Mouse (Mus musculus) midbrain, embryonic 15.5 days (tissue): ENCODE data around the gene Npnt. TPM values are rescaled to one million over a fixed set of nuclear protein-coding genes. Genes with fewer than 3 reads are reported as not detected.

Experiments used
- ATAC-seq: fragments of 200-750 bp; cut with Nextera tagmentation; replicated peaks from 2 replicates; pipeline ENCODE4 v1.8.0; 2017; ENCODE audit warnings: moderate TSS enrichment
- H3K27ac ChIP-seq: fragments of 300-500 bp; sonication (generic); 2 replicates; pipeline ENCODE4 v1.5.1; 2015; ENCODE audit warnings: mild to moderate bottlenecking, inconsistent platforms
- H3K27me3 ChIP-seq: fragments of 300-500 bp; sonication (generic); replicated peaks from 2 replicates; pipeline ENCODE4 v1.6.1; 2015; ENCODE audit warnings: inconsistent platforms
- H3K36me3 ChIP-seq: fragments of 300-500 bp; sonication (generic); replicated peaks from 2 replicates; pipeline ENCODE4 v1.6.1; 2015; ENCODE audit warnings: inconsistent platforms
- H3K4me1 ChIP-seq: fragments of 300-500 bp; sonication (generic); 2 replicates; pipeline ENCODE4 v1.6.1; 2015; ENCODE audit warnings: inconsistent platforms
- H3K4me2 ChIP-seq: fragments of 300-500 bp; sonication (generic); 2 replicates; pipeline ENCODE4 v1.6.1; 2015; ENCODE audit warnings: inconsistent platforms, mild to moderate bottlenecking, moderate library complexity
- H3K4me3 ChIP-seq: fragments of 300-500 bp; sonication (generic); 2 replicates; pipeline ENCODE4 v1.5.1; 2015; ENCODE audit warnings: mild to moderate bottlenecking, inconsistent platforms
- H3K9ac ChIP-seq: fragments of 300-500 bp; sonication (generic); 2 replicates; pipeline ENCODE4 v1.6.1; 2015; ENCODE audit warnings: mild to moderate bottlenecking, inconsistent platforms
- H3K9me3 ChIP-seq: fragments of 300-500 bp; sonication (generic); 2 replicates; pipeline ENCODE4 v1.6.1; 2016; ENCODE audit warnings: inconsistent platforms
- WGBS: fragments of 180-500 bp; shearing (Covaris S2); methylation state at CpG from one replicate; pipeline ENCODE4 v1.1.7; 2015; ENCODE audit warnings: mixed read lengths; 5-methylcytosine and 5-hydroxymethylcytosine counted together
- polyA plus RNA-seq: library from polyadenylated mRNA; unstranded; fragments of >200 nt; fragmentation: Nextera tagmentation; extraction: Ambion mirVana; gene quantifications from 2 replicates; pipeline ENCODE4 v1.2.1, GENCODE M21; 2015

Gene Npnt
- 24.2 and 27.5 TPM in 2 replicates for polyA plus RNA-seq

DNA sequence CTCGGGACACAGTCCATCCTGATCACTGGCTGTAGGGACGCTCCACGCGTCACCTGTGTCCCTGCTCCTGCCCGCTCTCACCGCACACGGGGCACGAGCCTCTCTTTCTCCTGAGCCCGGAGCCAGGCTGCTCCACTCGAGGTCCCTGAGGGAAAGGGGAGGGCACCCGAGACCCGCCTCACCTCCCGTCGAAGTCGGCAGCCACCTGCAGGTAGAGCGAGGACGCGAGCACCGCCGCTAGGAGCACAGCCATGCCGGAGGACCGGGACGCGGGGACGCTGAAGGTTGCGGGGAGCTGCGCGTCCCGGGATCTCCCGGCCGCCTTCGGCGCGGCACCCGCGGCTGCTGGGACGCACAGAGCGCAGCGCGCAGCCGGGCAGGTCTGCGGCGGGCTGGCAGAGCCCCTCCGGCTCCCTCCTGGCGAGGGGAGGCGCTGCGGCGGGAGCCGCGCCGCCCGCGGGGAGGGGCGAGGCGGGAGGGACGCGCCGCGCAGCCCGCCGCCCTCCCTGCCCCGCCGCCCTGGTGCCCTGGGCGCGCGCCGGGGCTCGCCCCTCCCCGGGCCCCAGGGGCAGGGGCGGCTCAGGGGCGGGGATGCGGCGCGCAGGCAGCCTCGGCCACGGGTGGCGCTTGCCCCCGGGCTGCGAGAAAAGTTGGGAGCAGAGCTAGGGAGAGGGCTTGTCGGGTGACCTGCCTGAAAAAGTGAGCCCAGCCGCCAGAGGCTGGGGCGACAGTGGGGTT lies at the start of gene Npnt:
TSS of gene Npnt (minus strand) at position 501 of the 738 bp plus-strand sequence.
- Histone ChIP-seq H3K36me3 (no peaks in the 10 kb centered on the region), H3K9me3 (no peaks in the 10 kb centered on the region), H3K27me3 (no peaks in the 10 kb centered on the region; the same call in 1 of the 2 replicates), H3K4me3 (peak within 1 kb of the TSS; percentile 69), H3K4me1 (peaks cover 14% of the 10 kb centered on the region), H3K27ac (peak within 1 kb of the TSS; percentile 13; the same call in 1 of the 2 replicates), H3K4me2 (peak within 1 kb of the TSS; percentile 93), H3K9ac (peak within 1 kb of the TSS; percentile 53)
- peak; percentile 90 for ATAC-seq
- under 1% methylated on average over 72 of the region's 82 CpGs for WGBS

DNA sequence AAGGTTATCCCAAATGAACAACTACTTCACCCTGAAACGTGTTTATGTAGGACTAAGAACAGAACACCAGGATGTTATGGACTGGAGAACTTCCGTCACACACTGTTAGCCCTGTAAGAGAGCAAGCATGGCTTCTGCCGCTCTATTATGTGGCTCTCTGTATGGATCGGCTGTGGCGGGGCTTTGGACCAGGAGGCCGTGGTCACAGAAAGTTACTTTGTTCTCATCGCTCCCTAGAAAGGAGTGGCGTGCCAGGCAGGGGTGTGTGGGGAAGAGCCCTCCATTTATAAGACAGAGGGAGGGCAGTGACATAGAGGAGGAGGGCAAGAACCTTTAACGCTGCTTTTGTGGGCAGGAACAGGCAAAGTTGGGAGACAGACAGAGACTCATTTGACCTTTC lies 46.2 kb upstream of the Npnt start:
- WGBS = 71% methylated on average over 9 of the region's 9 CpGs
- Histone ChIP-seq H3K27me3 (no peaks in the 10 kb centered on the region), H3K4me2 (no peak overlapping the region), H3K9ac (no peak overlapping the region), H3K9me3 (no peaks in the 10 kb centered on the region), H3K4me3 (no peak overlapping the region), H3K4me1 (no peaks in the 10 kb centered on the region), H3K27ac (no peak overlapping the region), H3K36me3 (no peaks in the 10 kb centered on the region)
- no peak for ATAC-seq

DNA sequence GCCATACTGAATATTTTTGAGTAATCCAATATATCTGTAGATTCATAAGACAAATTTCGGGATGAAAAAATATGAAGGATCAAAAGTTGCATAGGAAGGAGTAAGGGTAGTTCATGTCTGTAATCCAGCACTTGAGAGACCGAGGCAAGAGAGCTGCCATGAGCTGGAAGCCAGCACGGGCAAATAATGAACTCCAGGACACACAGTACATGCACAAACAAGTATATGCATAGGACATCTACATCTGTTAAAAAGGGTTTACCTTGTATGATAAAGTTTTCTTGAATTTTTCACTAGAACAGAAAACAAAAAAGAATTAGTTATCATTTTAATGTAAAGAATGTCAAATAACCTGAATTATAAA lies 45.8 kb upstream of the Npnt start:
- no peak for ATAC-seq
- Histone ChIP-seq H3K27ac (no peak overlapping the region), H3K4me3 (no peak overlapping the region), H3K9ac (no peak overlapping the region), H3K4me1 (no peaks in the 10 kb centered on the region), H3K4me2 (no peak overlapping the region), H3K9me3 (no peaks in the 10 kb centered on the region), H3K27me3 (no peaks in the 10 kb centered on the region), H3K36me3 (no peaks in the 10 kb centered on the region)
- 94% methylated on average over 3 of the region's 3 CpGs for WGBS

DNA sequence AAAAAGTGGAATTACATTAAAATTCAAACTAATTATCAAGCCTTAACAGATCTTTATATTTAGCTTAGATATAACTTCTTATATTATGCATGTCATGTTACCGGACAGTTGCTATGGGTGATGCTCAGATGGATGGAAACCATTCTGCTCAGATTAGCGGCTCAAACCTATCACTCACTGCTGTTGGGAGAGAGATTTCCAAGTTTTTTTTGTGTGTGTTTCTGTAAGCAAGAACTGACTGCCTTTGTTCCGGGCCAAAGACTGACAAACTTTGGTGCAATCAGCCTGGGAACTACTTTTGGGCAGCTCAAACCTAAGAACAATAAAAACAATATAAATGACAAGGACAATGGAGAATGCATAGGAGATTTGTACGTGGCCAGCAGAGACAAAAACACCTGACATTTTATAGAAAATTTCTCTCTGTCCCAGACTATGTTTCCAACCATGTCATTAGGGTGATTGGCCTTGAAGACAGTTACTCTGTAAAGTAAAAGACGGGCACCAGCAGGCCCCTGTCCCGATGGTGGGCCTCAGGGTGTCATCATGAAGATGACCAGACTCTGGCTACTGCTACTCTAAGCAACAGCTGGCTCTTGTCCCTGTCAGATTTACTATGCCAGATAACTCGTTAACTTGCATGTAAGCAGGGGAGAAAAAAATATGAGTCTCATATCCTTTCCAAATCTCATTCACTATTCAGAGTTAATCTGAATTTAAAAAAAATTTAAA lies 45.2 kb upstream of the Npnt start:
- Histone ChIP-seq H3K9me3 (no peaks in the 10 kb centered on the region), H3K9ac (no peak overlapping the region), H3K36me3 (no peaks in the 10 kb centered on the region), H3K27me3 (no peaks in the 10 kb centered on the region), H3K4me3 (no peak overlapping the region), H3K4me2 (no peak overlapping the region), H3K4me1 (no peaks in the 10 kb centered on the region), H3K27ac (no peak overlapping the region)
- no peak for ATAC-seq
- WGBS = 78% methylated on average over 7 of the region's 7 CpGs

DNA sequence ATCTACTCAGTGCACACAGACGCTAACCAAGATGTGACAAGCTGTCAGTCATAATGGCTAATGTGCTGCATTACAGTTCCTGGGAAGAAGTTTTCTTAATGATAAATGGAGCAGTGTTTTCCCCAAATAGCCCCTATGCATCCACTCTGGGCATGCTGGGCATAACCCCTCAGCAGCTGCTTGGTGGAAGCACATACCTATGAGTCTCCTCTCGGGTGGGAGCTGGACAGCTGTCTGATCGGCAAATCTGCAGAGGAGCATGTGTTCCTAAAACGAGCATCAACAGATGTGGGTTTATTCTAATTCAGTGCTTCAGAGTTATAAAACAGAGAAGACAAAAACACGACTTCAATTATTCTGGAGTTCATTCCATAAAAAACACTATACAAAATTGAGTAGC lies 36.1 kb upstream of the Npnt start:
- WGBS = 88% methylated on average over 5 of the region's 5 CpGs
- Histone ChIP-seq H3K27me3 (no peaks in the 10 kb centered on the region), H3K27ac (no peak overlapping the region), H3K36me3 (no peaks in the 10 kb centered on the region), H3K4me1 (no peaks in the 10 kb centered on the region), H3K9me3 (no peaks in the 10 kb centered on the region), H3K4me2 (no peak overlapping the region), H3K4me3 (no peak overlapping the region), H3K9ac (no peak overlapping the region)
- no peak for ATAC-seq

DNA sequence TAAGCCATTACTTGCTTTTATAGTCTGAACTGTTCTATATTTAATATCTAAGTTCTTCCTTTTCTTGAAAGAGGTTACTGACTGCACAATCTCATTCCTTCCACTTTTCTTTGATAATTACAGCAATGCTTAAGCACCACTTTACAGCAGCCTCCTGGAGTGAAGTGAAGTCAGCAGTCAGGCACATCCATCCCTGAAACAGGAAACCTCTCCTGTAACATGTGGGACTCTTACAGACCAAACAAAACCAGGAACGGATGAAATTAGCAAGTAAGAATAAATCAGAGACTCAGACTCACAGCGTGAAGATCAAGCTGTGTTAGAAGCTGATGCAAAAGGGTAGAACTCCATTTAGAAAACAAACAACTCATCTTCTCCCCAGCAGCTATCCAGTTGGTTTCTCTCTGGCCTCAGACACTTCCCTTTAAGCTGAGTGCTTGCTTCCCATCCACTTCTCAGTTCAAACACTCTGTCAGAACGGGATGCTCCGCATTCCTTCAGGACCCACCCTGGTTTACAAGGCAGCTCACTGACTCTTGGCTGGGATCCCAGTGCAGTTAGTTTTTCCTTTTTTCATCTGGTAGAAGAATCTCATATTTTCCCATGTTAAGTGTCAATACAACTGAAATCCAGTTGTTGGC lies 33.9 kb upstream of the Npnt start:
- H3K4me3 ChIP-seq = no peak overlapping the region
- no peak overlapping the region for H3K27ac ChIP-seq
- no peaks in the 10 kb centered on the region for H3K36me3 ChIP-seq
- no peaks in the 10 kb centered on the region for H3K9me3 ChIP-seq
- no peak overlapping the region for H3K4me2 ChIP-seq
- H3K9ac ChIP-seq = no peak overlapping the region
- H3K4me1 ChIP-seq = no peaks in the 10 kb centered on the region
- H3K27me3 ChIP-seq = no peaks in the 10 kb centered on the region
- WGBS = 62% methylated on average over 4 of the region's 4 CpGs
- no peak for ATAC-seq

DNA sequence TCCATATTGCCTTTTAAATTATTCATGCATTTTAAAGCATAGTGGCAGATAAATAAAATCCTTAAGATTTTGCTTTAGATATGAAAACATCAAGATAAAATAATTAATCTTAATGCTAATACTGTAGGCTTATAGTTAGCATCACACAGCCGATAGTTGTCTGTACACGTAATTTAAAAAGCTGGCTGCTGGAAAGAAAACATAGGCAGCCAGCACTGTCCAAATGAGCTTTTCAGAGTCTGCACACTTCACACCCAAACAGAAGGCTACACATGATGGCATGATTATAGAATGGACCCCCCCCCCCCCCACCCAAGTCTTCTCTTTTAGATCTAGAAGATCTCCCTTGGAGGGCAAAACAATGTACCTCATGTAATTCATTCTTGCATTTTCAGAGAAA lies 31.9 kb upstream of the Npnt start:
- 90% methylated on average over 2 of the region's 2 CpGs for WGBS
- Histone ChIP-seq H3K4me3 (no peak overlapping the region), H3K27ac (no peak overlapping the region), H3K9me3 (no peaks in the 10 kb centered on the region), H3K9ac (no peak overlapping the region), H3K27me3 (no peaks in the 10 kb centered on the region), H3K4me2 (no peak overlapping the region), H3K4me1 (no peaks in the 10 kb centered on the region), H3K36me3 (no peaks in the 10 kb centered on the region)
- ATAC-seq = no peak

DNA sequence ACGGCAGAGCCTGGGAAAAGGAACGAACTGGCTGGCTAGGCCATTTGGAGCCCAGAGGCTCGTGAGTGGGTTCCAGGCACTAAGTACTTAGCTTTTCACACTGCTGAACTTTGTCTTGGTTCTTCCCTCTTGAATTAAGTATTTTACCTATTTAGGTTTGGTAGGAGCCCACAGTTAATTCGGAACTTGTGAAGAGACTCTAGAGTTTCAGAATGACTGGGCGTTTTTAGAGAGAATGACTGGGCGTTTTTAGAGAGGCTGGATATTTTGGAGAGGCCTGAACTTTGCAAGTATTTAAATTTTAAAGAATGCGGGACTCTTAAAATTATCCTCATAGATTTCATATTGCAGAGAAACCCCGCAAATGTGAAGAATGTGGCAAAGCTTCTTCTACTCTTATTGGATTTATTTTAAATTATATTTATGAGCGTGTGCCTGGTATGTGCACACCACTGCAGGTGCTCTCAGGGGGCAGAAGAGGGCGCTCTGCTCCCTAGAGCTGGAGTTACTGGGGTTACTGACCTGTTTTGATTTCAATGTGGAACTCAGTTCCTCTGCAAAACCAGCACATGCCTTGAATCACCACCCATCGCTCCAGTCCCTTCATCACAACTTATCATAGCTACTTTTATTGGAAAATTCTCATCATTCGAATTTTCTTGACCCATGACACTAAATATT lies 29.8 kb upstream of the Npnt start:
- Histone ChIP-seq H3K36me3 (no peaks in the 10 kb centered on the region), H3K27me3 (no peaks in the 10 kb centered on the region), H3K4me2 (no peak overlapping the region), H3K9me3 (no peaks in the 10 kb centered on the region), H3K4me1 (no peaks in the 10 kb centered on the region), H3K4me3 (no peak overlapping the region), H3K27ac (no peak overlapping the region), H3K9ac (no peak overlapping the region)
- WGBS = 92% methylated on average over 12 of the region's 12 CpGs
- ATAC-seq = no peak

DNA sequence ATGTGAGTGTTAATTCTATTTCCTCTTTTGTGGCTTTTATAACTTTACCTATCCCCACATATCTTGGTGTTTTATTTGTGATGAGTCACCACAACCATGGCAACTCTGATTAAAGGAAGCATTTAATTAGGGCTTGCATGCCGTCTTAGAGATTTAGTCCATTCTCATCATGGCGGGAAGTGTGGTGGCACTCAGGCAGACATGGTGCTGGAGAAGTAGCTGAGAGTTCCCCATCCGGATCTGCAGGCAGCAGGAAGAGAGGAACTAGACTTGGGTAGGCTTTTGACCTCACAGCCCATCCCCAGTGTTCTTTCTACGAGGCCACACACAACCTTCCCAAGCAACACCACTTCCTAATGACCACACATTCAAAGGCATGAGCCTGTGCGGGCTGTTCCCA lies 16.2 kb upstream of the Npnt start:
- no peak for ATAC-seq
- Histone ChIP-seq H3K27me3 (no peaks in the 10 kb centered on the region), H3K27ac (no peak overlapping the region), H3K4me3 (no peak overlapping the region), H3K4me1 (no peaks in the 10 kb centered on the region), H3K4me2 (no peak overlapping the region), H3K9me3 (no peaks in the 10 kb centered on the region), H3K36me3 (no peaks in the 10 kb centered on the region), H3K9ac (no peak overlapping the region)
- 80% methylated on average over 5 of the region's 5 CpGs for whole genome bisulfite sequencing

DNA sequence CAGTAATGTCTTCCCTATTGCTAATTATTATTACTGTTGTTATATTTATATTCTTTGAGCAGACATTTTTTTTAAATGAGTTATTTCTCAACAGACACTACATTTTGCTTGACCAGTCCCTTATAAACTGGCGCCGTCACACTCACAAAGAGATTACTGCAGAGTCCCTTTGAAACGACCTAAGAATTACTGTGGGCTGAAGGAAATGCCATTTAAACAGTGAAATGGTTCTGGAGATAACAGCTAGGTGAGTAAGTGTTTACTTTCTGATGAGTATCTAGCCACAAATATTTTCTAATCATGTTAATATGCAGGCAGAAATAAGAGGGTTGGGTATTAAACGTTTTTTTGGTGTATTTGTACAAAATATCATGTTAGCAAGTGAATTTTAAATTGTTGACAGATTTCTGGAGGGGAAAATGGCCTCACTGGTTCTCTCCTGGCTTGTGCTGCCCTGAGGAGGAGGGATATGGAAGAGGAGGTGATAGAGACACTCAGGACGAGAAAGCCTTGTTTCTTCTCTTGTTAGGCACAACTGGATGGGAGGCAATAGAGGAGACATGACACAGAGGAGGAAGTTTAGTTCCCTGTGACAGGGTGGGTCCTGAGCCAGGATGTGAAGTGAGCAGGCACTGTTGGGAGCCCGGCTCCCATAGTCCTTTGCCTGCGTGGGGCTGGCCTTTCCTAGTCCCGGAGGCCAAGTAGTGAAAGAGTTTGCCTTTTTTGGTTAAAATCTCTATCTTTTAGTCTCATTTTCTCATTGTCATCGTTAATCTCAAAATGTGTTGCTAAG lies 14.8 kb upstream of the Npnt start:
- Histone ChIP-seq H3K4me3 (no peak overlapping the region), H3K9me3 (no peaks in the 10 kb centered on the region), H3K27ac (no peak overlapping the region), H3K9ac (no peak overlapping the region), H3K27me3 (no peaks in the 10 kb centered on the region), H3K4me1 (no peaks in the 10 kb centered on the region), H3K36me3 (no peaks in the 10 kb centered on the region), H3K4me2 (no peak overlapping the region)
- no peak for ATAC-seq
- 70% methylated on average over 9 of the region's 9 CpGs for WGBS

DNA sequence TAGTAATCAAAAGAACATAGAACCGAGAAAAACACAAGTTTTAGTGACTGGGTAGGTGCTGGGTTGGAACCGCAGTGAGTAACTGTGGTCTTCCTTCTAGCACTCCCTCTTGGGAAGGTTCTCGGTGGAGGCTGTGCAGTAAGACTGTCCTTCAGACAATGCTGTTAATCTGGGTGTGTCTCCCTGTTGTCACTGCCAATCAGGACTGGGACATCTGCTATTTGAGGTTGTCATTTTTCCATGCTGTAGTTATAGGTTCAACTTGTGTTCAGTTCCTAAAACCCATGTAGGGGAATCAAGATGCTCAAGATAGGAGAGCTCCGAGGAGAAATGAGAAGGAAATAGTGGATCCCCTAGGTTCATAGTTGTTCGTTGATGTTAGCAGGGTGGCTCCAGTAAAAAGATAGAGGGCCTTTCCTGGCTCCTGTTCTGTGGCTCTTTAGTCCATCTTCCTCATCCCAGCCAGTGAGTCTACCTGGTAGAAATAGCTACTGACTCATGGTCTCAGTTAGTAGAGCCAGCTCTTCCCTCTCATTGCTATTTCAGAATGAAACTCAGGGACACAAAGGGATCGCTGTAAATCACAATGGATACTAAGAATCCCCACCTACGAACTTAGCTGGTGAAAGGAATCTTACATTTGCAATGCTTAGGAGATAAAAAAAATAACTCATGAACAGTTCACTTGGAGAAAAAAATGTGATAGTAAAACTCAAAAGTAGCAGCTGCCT lies 12.7 kb upstream of the Npnt start:
- no peak overlapping the region for H3K4me3 ChIP-seq
- WGBS = 90% methylated on average over 7 of the region's 7 CpGs
- H3K9me3 ChIP-seq = no peaks in the 10 kb centered on the region
- H3K27me3 ChIP-seq = no peaks in the 10 kb centered on the region
- H3K27ac ChIP-seq = no peak overlapping the region
- H3K4me2 ChIP-seq = no peak overlapping the region
- no peak overlapping the region for H3K9ac ChIP-seq
- ATAC-seq = no peak
- H3K36me3 ChIP-seq = no peaks in the 10 kb centered on the region
- H3K4me1 ChIP-seq = no peaks in the 10 kb centered on the region
